Mouse (Mus musculus) cerebellum, postnatal 36 days (tissue): ENCODE measurements around the gene Jmjd7.

Source experiments
- DNase-seq, 2 experiments: peaks; one replicate each; pipeline ENCODE4 v3.0.0; 2021 to 2022; ENCODE audit warnings: mixed read lengths in 2 of 2

The Jmjd7 gene

DNA sequence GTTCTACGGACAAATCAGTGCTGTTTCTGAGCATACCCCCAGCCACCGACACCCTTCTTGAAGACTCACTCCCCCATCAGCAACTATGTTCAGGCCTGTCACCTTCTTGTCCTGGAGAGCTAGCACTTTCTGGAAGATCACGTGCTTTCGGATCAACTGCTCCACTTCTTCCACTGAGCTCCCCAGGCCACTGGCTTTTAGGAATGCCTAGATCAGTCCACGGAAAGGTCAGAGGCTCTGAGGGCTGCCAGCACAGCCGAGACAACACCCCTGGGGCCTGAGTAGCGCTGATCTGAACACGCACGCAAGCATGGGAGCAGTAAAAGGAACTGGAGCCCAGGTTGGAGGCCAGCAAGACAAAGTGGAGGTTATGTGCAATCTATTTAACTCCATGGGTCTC lies 33.4 kb downstream of the Jmjd7 start:
- DNase-seq: no peak

GRCm38 (mm10) chr2:120062248-120062647 lies 35.0 kb downstream of the Jmjd7 start:
- DNase-seq: no peak

GRCm38 (mm10) chr2:120064639-120065038 lies 37.4 kb downstream of the Jmjd7 start:
- no peak for DNase-seq

DNA sequence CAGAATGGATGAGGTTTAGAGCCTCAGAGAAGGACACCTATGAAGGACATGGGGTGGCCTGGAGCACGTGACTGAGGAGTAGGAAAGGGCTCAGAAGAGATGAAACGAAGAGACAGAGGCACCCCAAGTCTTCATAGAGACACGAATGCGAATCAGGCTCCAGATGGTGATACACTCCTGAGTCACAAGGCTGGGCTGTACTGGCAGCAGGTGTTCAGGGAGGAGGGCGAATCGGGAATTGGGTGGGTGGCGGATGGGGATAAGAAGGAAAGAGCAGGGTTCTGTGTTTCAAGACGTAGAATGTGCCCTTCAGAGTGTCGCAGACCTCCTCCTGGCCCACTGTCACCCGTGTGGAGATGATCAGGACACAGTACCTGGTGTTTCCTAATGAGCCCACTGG lies 38.0 kb downstream of the Jmjd7 start:
- DNase-seq: no peak

DNA sequence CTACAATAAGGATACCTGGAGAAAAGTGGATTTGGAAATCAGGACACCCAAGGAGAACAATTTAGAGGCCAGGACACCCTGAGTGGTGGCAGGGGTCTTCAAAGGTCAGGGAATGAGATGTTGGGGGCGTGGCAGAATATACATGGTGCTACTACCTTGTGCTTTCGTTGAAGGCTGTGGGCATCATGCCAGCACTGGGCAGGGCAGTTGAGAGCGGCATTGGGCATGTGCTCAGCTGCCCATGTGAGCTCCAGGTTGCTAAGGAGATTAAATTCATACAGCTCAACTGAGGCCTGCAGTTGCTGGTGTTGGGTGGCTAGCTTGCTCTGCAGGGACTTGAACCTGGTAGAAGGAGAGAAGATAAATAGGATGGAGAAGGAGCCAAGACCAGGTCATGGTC lies 38.9 kb downstream of the Jmjd7 start:
- DNase-seq: no peak

- peak; percentile 48 to 52 for DNase-seq
These were observed 41.5 kb downstream of the Jmjd7 start for GRCm38 (mm10) chr2:120068555-120069465.

DNA sequence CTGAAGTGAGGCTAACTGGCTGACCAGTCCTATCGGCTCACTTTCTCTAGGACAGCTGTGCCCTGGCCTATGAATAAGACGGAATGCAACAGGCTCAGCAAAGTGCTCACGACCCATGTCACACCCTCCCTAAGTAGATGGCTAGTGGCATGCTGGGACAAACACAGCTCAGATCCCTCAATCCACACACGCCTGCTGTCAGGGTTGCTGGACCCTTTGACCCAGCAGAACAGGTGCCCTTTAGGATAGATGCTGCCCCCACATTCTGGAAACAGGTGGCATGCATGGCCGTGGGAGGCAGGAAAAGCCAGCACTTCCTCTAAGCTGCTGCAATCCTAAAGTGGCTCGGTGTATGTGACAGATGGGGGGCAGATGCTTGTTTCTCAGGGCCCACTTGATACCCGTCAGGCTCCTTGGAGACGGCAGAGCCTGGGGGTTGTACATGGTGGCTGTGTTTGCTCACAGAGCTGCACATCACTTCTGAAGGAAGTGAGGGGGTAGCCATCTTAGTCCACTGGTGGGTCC lies 42.2 kb downstream of the Jmjd7 start:
- no peak for DNase-seq

GRCm38 (mm10) chr2:120074096-120074495 lies 46.8 kb downstream of the Jmjd7 start:
- peak in 1 of 2 experiments; percentile 19 for DNase-seq

DNA sequence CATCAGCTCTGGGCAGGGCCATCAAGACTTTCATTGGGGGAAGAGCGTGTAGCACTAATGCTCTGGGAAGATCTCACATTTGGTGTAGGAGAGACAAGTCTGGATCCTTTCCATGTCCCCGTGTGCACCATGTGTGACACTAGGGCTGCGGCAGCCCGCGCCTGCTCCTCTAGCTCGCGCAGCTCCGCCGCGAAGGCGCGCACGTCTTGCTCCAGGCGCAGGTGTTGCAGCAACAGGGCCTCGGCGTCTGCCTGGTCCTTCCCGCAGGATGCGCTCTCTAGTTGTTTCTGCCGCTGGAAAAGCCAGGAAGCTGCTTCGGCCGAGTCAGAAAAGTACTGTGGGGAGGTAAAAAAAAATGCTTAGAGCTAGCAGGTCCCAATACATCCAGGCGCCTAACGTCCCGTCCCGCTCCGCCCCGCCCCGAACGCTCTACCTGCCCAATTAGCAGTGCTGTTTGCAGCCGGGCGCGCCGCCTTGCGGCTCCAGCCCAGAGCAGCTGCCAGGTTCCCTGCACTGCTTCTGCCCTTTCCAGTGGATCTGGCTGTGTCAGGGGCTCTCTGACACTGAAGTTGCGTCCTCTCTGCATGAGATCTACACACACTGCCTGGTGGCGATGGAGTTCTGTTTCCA lies 48.9 kb downstream of the Jmjd7 start:
- DNase-seq: peak; percentile 70 to 76
